Mouse (Mus musculus) Patski (cell line): ENCODE measurements around the gene Sostdc1. TPM values are rescaled to one million over a fixed set of nuclear protein-coding genes. Genes with fewer than 3 reads are reported as not detected.
A peak's percentile ranks its signal among the peaks of the same experiment; 100 is the strongest.

Experiments used
- ATAC-seq: fragments of 100-300 bp; one replicate; pipeline ENCODE4 v1.8.0; 2021
- CTCF ChIA-PET: fragments of 350-600 bp; sonication (Branson Sonifier 250); formaldehyde crosslinking; loops from one replicate; lab custom pipeline; 2022; ENCODE audit warnings: inconsistent platforms; lab: Charles Lee
- POLR2A ChIA-PET: fragments of 350-600 bp; sonication (Branson Sonifier 250); formaldehyde crosslinking; loops from one replicate; lab custom pipeline; 2022; ENCODE audit warnings: antibody characterized with exemption, inconsistent platforms; lab: Charles Lee
- DNase-seq: peaks from one replicate; pipeline ENCODE4 v3.0.0-alpha.2; 2011; ENCODE audit warnings: low read depth, low spot score
- H3K27me3 ChIP-seq: fragments of 371-371 bp; one replicate; pipeline ENCODE4 v1.5.1; 2021
- CTCF ChIP-seq: fragments of 100-300 bp; IDR thresholded peaks from one replicate; pipeline ENCODE4 v1.5.1; 2021
- in situ Hi-C: fragments of 300-500 bp; cut with MboI; formaldehyde crosslinking; loops from 3 replicates; pipeline ENCODE4 v1.11.1; 2018; ENCODE audit warnings: low pct_unique_long_range_greater_than_20kb, mixed read lengths
- polyA plus RNA-seq: library from polyadenylated mRNA; unstranded; gene quantifications from one replicate; pipeline ENCODE4 v1.2.3, GENCODE M21; 2021

Sostdc1 gene
- polyA plus RNA-seq = 0.18 TPM

DNA sequence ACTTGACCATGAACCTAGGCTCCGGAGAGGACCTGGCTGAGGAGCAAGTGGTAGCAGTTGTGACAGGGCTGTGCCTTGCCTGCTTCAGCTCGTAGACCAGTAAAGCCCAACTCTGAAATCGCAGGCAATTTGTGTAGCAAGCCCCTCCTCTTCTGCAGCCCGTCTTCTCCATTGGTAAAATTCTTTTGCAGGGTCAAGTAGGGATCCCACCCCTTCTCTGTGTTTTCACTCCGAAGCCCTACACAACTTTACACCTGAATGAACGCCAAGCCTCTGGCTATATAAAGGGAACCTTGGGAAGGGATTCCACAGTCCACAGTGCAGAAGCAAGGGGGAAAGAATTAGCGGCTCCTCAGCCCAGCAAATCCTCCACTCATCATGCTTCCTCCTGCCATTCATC is at the start of gene Sostdc1:
Sostdc1 (plus strand) TSS at position 224 of the 400 bp plus-strand sequence.
- no peaks in the 10 kb centered on the region for H3K27me3 ChIP-seq
- ChIA-PET POLR2A (no interaction called here), CTCF (no interaction called here)
- in situ Hi-C loops = no loop called here
- ATAC-seq (no peak), DNase-seq (no peak)
- TF ChIP-seq CTCF = no peak

GRCm38 (mm10) chr12:36267670-36268246 is 46.2 kb upstream of the Sostdc1 start:
- no peak for DNase-seq
- no peak for ATAC-seq
- POLR2A ChIA-PET = no interaction called here
- in situ Hi-C loops = no loop called here
- TF ChIP-seq CTCF = no peak
- H3K27me3 ChIP-seq = no peaks in the 10 kb centered on the region
- CTCF ChIA-PET = interaction anchor here (1.5 kb wide), 1 partner anchor 9 kb away, joined by 3 read pairs; no protein-coding TSS in a partner anchor

DNA sequence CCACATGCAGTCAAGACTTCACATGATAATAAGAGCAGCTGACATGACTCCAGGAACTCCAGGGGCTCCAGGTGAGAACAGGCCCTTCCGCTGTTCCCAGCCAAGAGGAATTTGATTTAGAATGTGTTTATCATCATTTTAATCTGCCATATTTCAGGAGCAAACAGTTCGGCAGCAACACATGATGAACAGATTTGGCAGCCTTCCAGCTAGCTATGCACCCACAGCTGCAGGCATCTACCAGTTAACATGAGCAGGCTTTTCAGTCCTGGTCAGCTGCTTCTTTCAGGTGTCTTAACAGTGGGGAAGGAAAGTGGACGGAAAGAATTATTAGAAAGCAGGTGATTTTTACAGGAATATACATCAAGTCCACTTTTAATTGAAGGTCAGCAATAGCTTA is 39.1 kb upstream of the Sostdc1 start:
- H3K27me3 ChIP-seq = no peaks in the 10 kb centered on the region
- POLR2A ChIA-PET = no interaction called here
- no peak for DNase-seq
- TF ChIP-seq CTCF = no peak
- CTCF ChIA-PET = no interaction called here
- in situ Hi-C loops = no loop called here
- no peak for ATAC-seq

GRCm38 (mm10) chr12:36289634-36290033 is 24.3 kb upstream of the Sostdc1 start:
- CTCF ChIA-PET = no interaction called here
- POLR2A ChIA-PET = no interaction called here
- no peaks in the 10 kb centered on the region for H3K27me3 ChIP-seq
- no peak for ATAC-seq
- no peak for TF ChIP-seq CTCF
- no peak for DNase-seq
- in situ Hi-C loops = no loop called here

GRCm38 (mm10) chr12:36290465-36290864 is 23.5 kb upstream of the Sostdc1 start:
- no peak for DNase-seq
- H3K27me3 ChIP-seq = no peaks in the 10 kb centered on the region
- TF ChIP-seq CTCF = no peak
- in situ Hi-C loops = no loop called here
- CTCF ChIA-PET = no interaction called here
- no peak for ATAC-seq
- POLR2A ChIA-PET = no interaction called here

- ATAC-seq (no peak), DNase-seq (no peak)
- H3K27me3 ChIP-seq = no peaks in the 10 kb centered on the region
- in situ Hi-C loops = no loop called here
- ChIA-PET POLR2A (no interaction called here), CTCF (no interaction called here)
- no peak for TF ChIP-seq CTCF
Observed at GRCm38 (mm10) chr12:36291346-36291745, 22.6 kb upstream of the Sostdc1 start.

- POLR2A ChIA-PET = no interaction called here
- no peaks in the 10 kb centered on the region for H3K27me3 ChIP-seq
- DNase-seq (no peak), ATAC-seq (no peak)
- in situ Hi-C loops = no loop called here
- CTCF ChIA-PET = no interaction called here
- no peak for TF ChIP-seq CTCF
Observed at GRCm38 (mm10) chr12:36302326-36302725, 11.6 kb upstream of the Sostdc1 start.

- ATAC-seq (no peak), DNase-seq (no peak)
- ChIA-PET POLR2A (no interaction called here), CTCF (no interaction called here)
- in situ Hi-C loops = no loop called here
- H3K27me3 ChIP-seq = no peaks in the 10 kb centered on the region
- TF ChIP-seq CTCF = no peak
Observed at GRCm38 (mm10) chr12:36302905-36303642, 10.9 kb upstream of the Sostdc1 start.

DNA sequence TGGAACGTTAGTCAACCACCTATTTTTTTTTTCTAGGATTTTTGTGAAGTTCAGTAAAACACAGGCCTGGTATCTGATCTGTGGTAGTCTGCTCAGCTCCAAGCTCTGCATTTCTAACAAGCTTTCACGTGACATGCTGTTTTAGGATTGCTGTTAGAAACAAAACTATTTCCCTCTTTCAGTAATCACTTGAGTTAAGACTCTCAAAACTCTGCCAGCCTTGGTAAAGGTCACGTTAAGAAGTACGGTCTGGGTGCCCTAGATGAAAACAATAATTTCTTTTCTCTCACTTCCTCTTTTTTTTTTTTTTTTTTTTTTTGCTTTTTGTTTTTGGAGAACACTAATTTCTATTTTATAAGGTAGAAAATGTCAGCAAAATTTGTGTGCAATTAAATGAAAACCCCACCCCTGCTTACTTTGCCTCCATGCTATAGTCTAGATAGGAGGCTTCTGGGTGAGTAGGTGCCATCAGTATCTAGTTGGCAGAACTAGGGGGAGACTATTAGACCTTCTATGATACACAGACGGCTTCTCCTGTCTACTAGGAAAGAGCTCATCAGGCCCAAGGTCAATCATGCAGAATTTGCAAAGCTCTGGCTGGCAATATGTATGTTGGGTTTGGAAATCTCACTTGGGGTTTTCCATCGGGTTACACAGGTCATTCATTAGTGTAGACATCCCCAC is 5.1 kb upstream of the Sostdc1 start:
- no peak for DNase-seq
- ChIA-PET POLR2A (no interaction called here), CTCF (no interaction called here)
- ATAC-seq = no peak
- no peaks in the 10 kb centered on the region for H3K27me3 ChIP-seq
- in situ Hi-C loops = no loop called here
- TF ChIP-seq CTCF = no peak

DNA sequence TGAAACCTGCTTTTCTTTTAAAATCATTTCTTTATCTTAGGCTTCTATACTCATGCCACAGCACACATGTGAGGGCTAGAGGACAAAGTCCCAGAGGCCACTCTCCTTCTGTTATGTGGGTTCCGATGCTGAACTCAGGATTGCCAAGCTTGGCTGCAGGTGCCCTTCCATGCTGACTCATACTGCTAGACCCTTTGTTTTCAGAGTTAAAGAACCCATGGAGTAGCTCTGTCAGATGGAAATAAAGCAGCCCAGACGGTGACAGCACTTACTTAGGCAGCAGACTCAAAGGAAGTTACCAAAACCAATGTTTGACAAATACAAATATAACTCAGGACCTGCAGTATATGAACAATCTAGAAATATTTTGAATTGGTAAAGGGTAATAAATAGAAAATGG is 924 bp upstream of the Sostdc1 start:
- TF ChIP-seq CTCF = no peak
- ATAC-seq (peak; percentile 47), DNase-seq (no peak)
- no peaks in the 10 kb centered on the region for H3K27me3 ChIP-seq
- ChIA-PET POLR2A (no interaction called here), CTCF (interaction anchor here (0.5 kb wide), 1 partner anchor 15 kb away, joined by 3 read pairs; no protein-coding TSS in a partner anchor)
- in situ Hi-C loops = no loop called here

DNA sequence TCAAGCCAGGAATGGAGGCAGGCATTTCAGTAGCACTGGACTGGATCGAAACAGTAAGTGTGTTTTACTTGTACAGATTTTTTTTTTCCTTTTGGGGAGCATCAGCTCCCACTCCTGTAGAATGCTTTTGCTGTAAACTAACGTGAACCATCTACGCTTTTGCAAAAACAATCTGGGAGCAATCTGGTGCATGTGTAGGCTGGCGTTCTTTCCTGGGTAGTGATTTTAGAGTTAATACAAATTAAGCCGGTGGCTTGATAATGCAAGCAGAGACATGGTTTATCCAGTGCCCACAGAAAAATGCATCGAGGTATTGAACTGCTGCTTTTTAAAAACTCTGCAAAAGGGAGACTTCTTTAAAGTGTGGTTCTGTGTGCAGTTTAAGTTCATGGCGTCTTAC is 507 bp downstream of the Sostdc1 start:
- TF ChIP-seq CTCF = no peak
- POLR2A ChIA-PET = no interaction called here
- CTCF ChIA-PET = no interaction called here
- no peak for DNase-seq
- in situ Hi-C loops = no loop called here
- ATAC-seq = no peak
- H3K27me3 ChIP-seq = no peaks in the 10 kb centered on the region
